Mouse (Mus musculus) thymus, adult 18-20 months (tissue): Measurements from ENCODE around the gene Dnpep.

Experiments
- DNase-seq, 2 experiments: peaks; one replicate each; pipeline ENCODE4 v3.0.0; 2022; ENCODE audit warnings: mixed read lengths in 2 of 2

Dnpep gene

DNA sequence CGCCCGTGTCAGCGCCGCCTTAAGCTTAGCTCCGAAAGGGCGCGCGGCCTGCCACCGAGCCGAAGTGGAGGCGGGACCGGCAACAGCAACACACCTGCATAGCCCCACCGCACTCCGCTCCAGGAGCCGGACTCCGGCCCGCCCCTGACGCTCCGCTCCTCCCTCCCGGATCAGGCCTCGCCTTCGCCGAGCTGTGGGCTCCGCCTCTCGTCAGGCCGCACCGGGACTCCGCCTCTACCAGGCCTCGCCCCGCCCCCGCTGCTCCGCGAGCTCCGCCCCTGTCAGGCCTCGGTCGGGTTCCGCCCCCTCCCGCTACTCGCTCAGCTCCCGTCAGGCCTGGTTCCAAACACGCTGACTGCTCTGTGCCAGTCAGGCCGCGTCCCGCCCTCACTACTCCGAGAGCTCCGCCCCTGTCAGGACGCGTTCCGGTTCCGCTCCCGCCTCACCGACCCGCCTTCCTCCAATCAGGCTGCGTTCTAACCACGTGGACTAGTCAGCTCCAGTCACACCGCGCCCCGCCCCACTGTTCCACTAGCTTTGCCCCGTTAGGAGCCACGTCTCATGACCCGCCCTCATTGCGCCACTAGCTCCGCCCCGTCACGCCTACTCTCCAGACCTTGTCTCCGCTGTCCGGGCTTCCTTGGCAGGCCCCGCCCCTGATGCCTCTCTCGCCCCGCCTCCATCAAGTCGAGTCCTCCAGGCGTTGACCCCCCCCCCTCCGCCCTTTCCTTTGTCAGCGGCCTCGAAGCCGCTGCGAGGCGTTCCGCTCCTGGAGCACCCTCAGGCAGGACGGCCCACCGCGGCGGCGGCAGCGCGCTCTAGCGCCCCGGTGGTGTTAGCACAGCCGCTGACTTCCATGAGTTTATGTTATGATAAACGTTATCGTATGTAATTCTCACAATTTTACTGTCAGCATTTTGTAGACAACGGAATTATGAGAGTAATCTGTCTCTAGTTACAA, at the start of gene Dnpep:
Gene Dnpep (minus strand): TSS at position 750 of the 961 bp plus-strand sequence.
- peak; percentile 100 for DNase-seq

GRCm38 (mm10) chr1:75365510-75366137, 47.8 kb upstream of the Dnpep start:
- DNase-seq = no peak

DNA sequence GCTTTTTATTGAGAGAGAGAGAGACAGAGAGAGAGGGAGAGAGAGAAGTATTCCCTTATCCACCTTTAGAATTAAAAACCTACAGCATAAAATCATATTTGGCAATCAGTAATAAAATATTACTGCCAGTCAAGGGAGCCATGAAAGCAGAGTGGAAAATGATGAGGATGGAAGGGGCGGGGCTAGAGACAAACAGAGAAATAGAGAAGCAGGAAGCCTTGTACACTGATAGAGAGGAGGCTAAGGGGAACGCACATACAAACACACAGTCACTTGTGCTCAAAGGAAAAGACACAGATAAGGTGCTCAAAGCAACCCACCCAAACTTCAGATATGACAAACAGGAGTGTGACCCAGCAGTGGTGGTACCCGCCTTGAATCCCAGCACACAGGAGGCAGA, 46.1 kb upstream of the Dnpep start:
- DNase-seq = no peak

DNA sequence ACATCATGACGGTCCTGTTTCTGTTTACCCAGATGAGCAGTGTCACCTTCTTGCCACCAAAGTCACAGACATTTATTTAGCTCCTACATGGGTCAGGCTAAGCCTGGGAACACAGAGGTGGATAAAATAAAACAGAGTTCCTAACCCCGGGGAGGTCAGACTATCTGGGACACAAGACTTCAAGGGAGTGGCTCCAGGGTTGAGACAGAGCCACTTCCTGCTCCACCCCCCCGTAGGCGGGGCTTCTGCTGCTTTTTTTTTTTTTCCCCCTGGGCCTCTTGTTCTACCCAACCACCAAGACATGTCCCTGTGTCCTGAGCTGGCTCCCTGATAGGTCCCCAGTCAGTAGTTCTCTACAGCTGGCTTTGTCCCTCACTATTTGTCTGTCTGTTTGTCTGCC, 44.0 kb upstream of the Dnpep start:
- no peak for DNase-seq

DNA sequence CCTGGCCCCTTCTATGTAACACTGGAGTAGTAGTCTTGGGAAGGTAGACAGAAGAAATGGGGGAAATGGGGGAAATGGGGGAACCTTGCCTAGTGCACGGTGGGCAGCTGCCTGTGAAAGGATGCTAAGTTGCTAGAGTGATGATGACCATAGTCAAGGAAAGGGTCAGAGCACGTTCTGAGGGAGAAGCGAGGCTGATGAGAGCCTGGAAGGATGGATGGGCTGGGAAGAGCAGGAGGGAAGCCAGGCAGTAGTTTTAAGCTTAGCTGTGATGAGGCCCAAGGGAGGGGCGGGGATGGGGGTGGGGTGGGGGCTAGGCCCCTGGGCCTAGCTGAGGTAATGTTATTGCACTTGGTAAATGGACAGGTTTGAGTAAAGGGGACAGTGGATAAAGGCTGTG, 43.3 kb upstream of the Dnpep start:
- no peak for DNase-seq

DNA sequence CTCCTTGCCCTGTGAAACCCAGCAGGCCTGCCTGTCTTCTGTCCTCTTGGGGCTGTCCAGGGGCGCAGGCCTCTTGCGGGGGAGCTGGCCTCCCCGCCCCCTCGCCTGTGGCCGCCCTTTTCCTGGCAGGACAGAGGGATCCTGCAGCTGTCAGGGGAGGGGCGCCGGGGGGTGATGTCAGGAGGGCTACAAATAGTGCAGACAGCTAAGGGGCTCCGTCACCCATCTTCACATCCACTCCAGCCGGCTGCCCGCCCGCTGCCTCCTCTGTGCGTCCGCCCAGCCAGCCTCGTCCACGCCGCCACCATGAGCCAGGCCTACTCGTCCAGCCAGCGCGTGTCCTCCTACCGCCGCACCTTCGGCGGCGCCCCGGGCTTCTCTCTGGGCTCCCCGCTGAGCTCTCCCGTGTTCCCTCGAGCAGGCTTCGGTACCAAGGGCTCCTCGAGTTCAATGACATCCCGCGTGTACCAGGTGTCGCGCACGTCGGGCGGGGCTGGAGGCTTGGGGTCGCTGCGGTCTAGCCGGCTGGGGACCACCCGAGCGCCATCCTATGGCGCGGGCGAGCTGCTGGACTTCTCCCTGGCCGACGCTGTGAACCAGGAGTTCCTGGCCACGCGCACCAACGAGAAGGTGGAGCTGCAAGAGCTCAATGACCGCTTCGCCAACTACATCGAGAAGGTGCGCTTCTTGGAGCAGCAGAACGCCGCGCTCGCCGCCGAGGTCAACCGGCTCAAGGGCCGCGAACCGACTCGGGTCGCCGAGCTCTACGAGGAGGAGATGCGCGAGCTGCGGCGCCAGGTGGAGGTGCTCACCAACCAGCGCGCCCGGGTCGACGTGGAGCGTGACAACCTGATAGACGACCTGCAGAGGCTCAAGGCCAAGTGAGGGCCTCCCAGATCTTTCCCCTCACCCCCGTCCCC, 42.6 kb upstream of the Dnpep start, which contains the start of gene Des:
Gene Des (plus strand): TSS at position 218 of the 920 bp plus-strand sequence.
- no peak for DNase-seq

DNA sequence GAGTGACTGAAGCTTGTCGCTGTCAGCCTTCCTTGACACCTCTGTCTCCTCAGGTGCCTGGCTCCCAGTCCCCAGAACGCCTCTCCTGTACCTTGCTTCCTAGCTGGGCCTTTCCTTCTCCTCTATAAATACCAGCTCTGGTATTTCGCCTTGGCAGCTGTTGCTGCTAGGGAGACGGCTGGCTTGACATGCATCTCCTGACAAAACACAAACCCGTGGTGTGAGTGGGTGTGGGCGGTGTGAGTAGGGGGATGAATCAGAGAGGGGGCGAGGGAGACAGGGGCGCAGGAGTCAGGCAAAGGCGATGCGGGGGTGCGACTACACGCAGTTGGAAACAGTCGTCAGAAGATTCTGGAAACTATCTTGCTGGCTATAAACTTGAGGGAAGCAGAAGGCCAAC, 41.6 kb upstream of the Dnpep start:
- no peak for DNase-seq

DNA sequence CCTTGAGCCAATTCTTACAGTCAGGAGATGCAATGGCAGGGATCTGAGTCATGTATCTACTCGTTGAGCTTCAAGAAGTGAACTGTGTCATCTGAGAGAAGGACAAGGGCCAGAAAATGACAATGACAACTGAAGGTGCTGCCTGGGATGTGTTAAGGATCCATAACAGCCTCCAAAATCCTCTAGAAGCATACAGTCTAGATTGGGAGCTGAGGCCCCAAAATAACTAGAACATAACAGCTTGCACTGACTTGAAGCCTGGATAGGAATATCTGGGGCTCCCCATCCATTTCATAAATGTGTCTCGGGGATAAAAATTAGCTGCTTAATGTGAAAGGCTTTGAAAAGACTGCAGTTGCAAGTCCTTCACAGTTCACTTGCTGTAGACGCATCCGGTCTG, 40.2 kb upstream of the Dnpep start:
- no peak for DNase-seq

DNA sequence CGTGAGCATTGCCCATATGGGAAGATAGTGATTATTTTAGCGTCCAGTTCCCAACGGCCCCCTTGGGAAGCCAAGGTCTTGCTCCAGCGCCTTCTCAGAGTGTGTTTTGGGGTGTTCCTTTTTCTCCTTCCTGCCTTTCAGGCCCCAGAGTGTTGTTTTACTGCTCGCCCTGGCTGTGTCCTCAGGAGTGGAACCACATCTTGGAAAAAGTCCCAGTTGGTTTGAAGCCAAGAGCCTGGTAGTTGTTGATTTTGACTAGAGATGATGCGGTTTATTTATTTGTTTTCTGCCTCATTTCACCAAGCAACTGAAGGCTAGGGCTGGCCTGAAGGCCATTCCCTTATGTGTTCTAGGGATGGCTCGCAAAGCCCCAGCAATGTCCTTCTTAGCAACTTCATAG, 39.5 kb upstream of the Dnpep start:
- DNase-seq = no peak

DNA sequence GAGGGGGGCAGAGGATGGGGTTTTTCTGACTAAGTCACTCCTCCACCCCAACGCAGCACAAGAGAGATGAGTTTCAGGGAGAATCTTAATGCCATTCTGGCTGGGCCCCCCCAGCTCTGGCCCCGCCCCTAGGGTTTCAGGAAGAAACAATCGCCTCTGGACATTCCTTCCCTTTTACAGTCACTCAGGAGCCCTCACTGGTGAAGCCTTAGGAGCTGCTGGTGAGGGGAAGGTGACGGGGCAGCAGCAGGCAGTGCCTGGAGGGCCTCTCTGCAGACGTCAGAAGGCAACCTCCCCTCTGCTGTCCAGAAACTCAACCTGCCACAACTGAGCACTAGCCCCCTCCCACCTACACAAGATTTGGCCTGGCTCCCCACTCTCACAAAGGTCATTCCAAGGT, 31.5 kb upstream of the Dnpep start:
- DNase-seq = no peak

DNA sequence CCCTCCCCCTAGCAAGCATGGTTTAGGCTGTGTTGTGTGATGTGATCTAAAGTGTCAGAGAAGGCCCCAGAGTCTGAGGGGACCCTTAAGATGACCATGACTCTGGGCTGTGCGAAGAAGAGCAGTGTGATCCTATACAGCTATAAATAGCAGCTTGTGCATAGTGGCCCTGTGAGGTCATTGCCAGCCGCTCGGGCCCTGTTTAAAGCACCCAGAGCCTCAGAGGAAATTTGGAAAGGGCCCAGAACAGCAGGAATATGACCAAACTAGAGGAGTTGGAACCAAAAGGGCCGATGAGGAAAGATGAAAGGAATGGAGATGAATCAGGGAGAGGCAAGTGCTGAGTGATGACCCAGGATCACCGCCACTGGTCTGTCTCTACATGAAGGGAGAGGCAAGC, 29.5 kb upstream of the Dnpep start:
- no peak for DNase-seq

DNA sequence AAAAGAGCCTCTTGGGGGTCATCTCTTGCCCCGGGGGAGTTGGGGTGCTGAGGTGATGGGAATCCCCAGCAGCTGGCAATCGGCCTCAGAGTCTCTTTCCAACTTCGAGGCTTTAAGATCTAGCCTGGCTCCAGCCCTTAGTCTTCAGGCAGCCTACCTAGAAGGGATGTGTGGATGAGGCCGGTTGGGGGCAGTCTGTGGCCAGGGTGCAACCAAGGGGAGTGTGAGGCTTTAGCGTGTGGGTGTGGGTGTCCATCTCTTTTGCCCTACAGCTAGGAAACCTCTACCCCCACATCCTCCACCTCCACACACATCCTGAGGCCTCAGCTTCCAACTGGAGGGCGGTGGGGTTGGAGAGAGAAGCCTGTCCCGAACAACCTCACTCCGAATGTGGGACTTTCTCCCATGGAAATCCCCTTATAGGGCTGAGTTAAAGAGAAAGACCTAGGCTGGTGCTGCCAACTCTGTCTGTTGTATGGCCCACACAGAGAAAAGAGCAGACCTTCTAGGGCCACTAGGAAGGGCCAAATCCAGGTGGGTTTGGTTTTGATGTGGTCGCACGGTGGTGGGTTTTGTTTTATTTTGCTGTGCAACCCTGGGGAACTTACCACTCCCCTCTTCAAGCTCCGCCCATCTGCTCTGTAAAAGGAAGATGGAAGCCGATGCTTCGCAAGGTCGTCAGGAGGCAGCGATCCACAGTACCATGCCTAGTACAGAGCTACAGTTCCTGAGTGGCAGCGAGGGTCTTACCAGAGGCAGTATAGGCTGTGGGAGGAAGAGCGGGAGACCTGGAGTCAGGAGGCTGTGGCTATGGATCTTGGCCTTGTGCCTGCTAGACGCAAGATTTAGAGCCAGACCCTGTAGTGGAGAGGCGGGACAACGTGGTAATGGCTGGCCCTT, 27.5 kb upstream of the Dnpep start:
- DNase-seq = no peak

GRCm38 (mm10) chr1:75344291-75345035, 26.7 kb upstream of the Dnpep start:
- no peak for DNase-seq

DNA sequence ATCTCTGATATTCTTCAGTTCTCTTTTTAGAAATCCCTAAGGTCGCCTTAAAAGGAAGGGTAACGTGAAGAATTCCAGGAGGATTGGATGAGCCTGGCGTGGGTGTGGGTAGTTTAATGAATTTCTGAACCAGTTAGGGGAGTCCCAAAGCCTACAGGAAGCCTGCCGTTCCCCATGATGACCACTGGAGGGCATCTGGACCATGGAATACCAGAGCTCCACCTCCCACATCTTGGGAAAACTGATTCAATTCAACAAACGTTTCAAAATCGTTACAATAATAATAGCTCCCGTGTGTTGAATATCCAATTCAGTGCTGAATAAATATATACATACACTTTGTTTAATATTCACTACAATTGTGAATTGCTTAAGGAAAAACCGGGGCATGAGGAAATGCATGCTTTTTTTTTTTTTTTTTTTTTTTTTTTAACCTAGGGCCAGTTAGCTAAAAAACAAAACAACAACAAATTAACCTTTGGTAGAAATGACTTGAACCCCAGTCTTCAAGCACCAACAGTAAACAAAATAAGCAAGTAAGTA, 25.2 kb upstream of the Dnpep start:
- DNase-seq = no peak

DNA sequence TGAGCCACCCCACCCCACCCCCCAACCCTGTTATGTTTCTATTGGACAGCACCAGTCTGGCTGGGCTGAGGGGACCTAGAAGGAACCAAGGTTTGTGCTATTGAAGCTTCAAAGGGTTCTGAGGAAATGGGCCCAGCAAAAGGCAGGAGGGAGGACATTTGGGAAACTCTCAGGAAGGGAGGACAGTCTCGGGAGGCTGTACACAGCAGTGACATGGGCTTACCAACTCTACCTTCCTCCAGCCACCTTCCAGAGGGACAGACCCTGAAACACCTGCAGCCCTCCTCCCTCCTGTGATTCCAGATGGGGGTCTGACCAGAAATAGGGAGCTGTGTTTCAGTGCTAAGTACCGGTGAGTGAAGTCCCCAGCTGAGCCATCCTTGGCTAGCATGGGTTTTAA, 22.7 kb upstream of the Dnpep start:
- DNase-seq = no peak

DNA sequence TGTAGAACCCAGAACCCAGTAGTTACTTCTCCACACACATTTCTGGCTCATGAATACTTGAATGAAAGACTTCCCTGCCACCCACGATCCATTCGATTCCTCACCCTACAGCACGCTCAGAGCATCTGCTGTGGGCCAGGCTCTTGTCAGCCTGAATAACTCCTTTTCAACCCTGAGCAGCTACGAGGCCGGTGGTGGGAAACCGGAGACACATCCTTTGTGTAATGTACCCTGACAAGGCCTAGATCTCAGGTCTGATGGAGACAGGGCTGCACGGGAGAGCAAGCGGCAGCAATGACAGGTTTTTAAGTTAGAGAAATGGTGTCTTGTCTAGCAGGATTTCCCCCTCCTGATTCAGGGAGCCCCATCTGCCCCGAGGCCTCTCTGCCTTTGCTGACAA, 21.5 kb upstream of the Dnpep start:
- no peak for DNase-seq

GRCm38 (mm10) chr1:75338091-75338694, 20.4 kb upstream of the Dnpep start:
- no peak for DNase-seq

GRCm38 (mm10) chr1:75337097-75337496, 19.3 kb upstream of the Dnpep start:
- DNase-seq = no peak

GRCm38 (mm10) chr1:75336461-75336860, 18.7 kb upstream of the Dnpep start:
- DNase-seq = no peak

GRCm38 (mm10) chr1:75331271-75331670, 13.5 kb upstream of the Dnpep start:
- no peak for DNase-seq

GRCm38 (mm10) chr1:75327461-75327860, 9.7 kb upstream of the Dnpep start:
- no peak for DNase-seq
